Mouse (Mus musculus): ENCODE measurements around the gene 2810021J22Rik. TPM values are rescaled to one million over a fixed set of nuclear protein-coding genes. Genes with fewer than 3 reads are reported as not detected.
"Not testable (repeated sequence)": the region's sequence is repeated elsewhere in the genome, so short reads cannot be mapped to it uniquely, and the experiment has no call there.

The 2810021J22Rik gene
- polyA plus RNA-seq (2014; fragmentation: Nextera tagmentation; extraction: Ambion mirVana), result 7.1 and 10.4 TPM in 2 replicates

- peak within 1 kb of the TSS; percentile 56 for H3K4me2 ChIP-seq (ENCODE audit: low read length)
- DNase-seq (ENCODE audit: low spot score) (peak; percentile 90), ATAC-seq (replicated peaks; ENCODE audit: low FRiP score, low TSS enrichment, low read depth) (peak; percentile 83)
- peaks cover 25% of the 10 kb centered on the region for H3K36me3 ChIP-seq (ENCODE audit: control insufficient read depth, insufficient read depth, low read length)
- peak within 1 kb of the TSS; percentile 67 for H3K9ac ChIP-seq (ENCODE audit: low read length)
- H3K4me1 ChIP-seq (replicated peaks; ENCODE audit: control insufficient read depth, insufficient read depth, low read length), result peaks cover 10% of the 10 kb centered on the region
- H3K9me3 ChIP-seq (ENCODE audit: control insufficient read depth, low read length), result no peaks in the 10 kb centered on the region
- WGBS, result 3% methylated on average over 37 of the region's 37 CpGs
- peak within 1 kb of the TSS; percentile 70 for H3K4me3 ChIP-seq (ENCODE audit: low read depth, low read length)
- H3K27me3 ChIP-seq (replicated peaks; ENCODE audit: control insufficient read depth, insufficient read depth, low read length), result no peaks in the 10 kb centered on the region
- H3K27ac ChIP-seq (ENCODE audit: low read depth), result peak within 1 kb of the TSS; percentile 79
Observed at GRCm38 (mm10) chr11:58867039-58867953, at the start of gene 2810021J22Rik. Gene 2810021J22Rik, plus strand, starts transcription at chr11:58867216.

GRCm38 (mm10) chr11:58828937-58829336 lies 38.1 kb upstream of the 2810021J22Rik start, which contains the start of gene Olfr312:
Gene Olfr312, plus strand, starts transcription at chr11:58829237.
- H3K27ac ChIP-seq (ENCODE audit: low read depth); ATAC-seq (replicated peaks; ENCODE audit: low FRiP score, low TSS enrichment, low read depth); DNase-seq (ENCODE audit: low spot score); H3K4me3 ChIP-seq (ENCODE audit: low read depth, low read length); H3K9me3 ChIP-seq (ENCODE audit: control insufficient read depth, low read length); H3K36me3 ChIP-seq (ENCODE audit: control insufficient read depth, insufficient read depth, low read length); H3K9ac ChIP-seq (ENCODE audit: low read length); H3K27me3 ChIP-seq (replicated peaks; ENCODE audit: control insufficient read depth, insufficient read depth, low read length); H3K4me2 ChIP-seq (ENCODE audit: low read length); H3K4me1 ChIP-seq (replicated peaks; ENCODE audit: control insufficient read depth, insufficient read depth, low read length): not testable (repeated sequence)

GRCm38 (mm10) chr11:58829764-58830163 lies 37.3 kb upstream of the 2810021J22Rik start:
- Histone ChIP-seq H3K9ac (ENCODE audit: low read length) (no peak overlapping the region), H3K27ac (ENCODE audit: low read depth) (no peak overlapping the region), H3K4me1 (replicated peaks; ENCODE audit: control insufficient read depth, insufficient read depth, low read length) (no peaks in the 10 kb centered on the region), H3K27me3 (replicated peaks; ENCODE audit: control insufficient read depth, insufficient read depth, low read length) (no peaks in the 10 kb centered on the region), H3K36me3 (ENCODE audit: control insufficient read depth, insufficient read depth, low read length) (no peaks in the 10 kb centered on the region), H3K4me2 (ENCODE audit: low read length) (no peak overlapping the region), H3K4me3 (ENCODE audit: low read depth, low read length) (no peak overlapping the region), H3K9me3 (ENCODE audit: control insufficient read depth, low read length) (no peaks in the 10 kb centered on the region)
- WGBS, result 75% methylated on average over 3 of the region's 3 CpGs
- no peak for ATAC-seq (replicated peaks; ENCODE audit: low FRiP score, low TSS enrichment, low read depth)
- no peak for DNase-seq (ENCODE audit: low spot score)

GRCm38 (mm10) chr11:58832541-58832940 lies 34.5 kb upstream of the 2810021J22Rik start:
- 68% methylated on average over 3 of the region's 3 CpGs for WGBS

GRCm38 (mm10) chr11:58838951-58839350 lies 28.1 kb upstream of the 2810021J22Rik start, which contains the start of gene Olfr311:
Gene Olfr311, plus strand, starts transcription at chr11:58839251.
- H3K4me1 ChIP-seq (replicated peaks; ENCODE audit: control insufficient read depth, insufficient read depth, low read length); H3K36me3 ChIP-seq (ENCODE audit: control insufficient read depth, insufficient read depth, low read length); H3K27ac ChIP-seq (ENCODE audit: low read depth); H3K27me3 ChIP-seq (replicated peaks; ENCODE audit: control insufficient read depth, insufficient read depth, low read length); H3K9ac ChIP-seq (ENCODE audit: low read length); DNase-seq (ENCODE audit: low spot score); H3K9me3 ChIP-seq (ENCODE audit: control insufficient read depth, low read length); H3K4me2 ChIP-seq (ENCODE audit: low read length); ATAC-seq (replicated peaks; ENCODE audit: low FRiP score, low TSS enrichment, low read depth); H3K4me3 ChIP-seq (ENCODE audit: low read depth, low read length): not testable (repeated sequence)

More at GRCm38 (mm10) chr11:58832541-58832940, 34.5 kb upstream of the 2810021J22Rik start:
- H3K27me3 ChIP-seq (replicated peaks; ENCODE audit: control insufficient read depth, insufficient read depth, low read length); H3K4me1 ChIP-seq (replicated peaks; ENCODE audit: control insufficient read depth, insufficient read depth, low read length); H3K36me3 ChIP-seq (ENCODE audit: control insufficient read depth, insufficient read depth, low read length); H3K27ac ChIP-seq (ENCODE audit: low read depth); H3K4me3 ChIP-seq (ENCODE audit: low read depth, low read length); H3K9ac ChIP-seq (ENCODE audit: low read length); H3K4me2 ChIP-seq (ENCODE audit: low read length); ATAC-seq (replicated peaks; ENCODE audit: low FRiP score, low TSS enrichment, low read depth); DNase-seq (ENCODE audit: low spot score); H3K9me3 ChIP-seq (ENCODE audit: control insufficient read depth, low read length): not testable (repeated sequence)

- ATAC-seq (replicated peaks; ENCODE audit: low FRiP score, low TSS enrichment, low read depth), result peak; percentile 100
- Histone ChIP-seq H3K36me3 (ENCODE audit: control insufficient read depth, insufficient read depth, low read length) (peaks cover 23% of the 10 kb centered on the region), H3K27me3 (replicated peaks; ENCODE audit: control insufficient read depth, insufficient read depth, low read length) (no peaks in the 10 kb centered on the region), H3K4me2 (ENCODE audit: low read length) (peak within 1 kb of the TSS; percentile 84), H3K9ac (ENCODE audit: low read length) (peak within 1 kb of the TSS; percentile 79), H3K4me1 (replicated peaks; ENCODE audit: control insufficient read depth, insufficient read depth, low read length) (peaks cover 6% of the 10 kb centered on the region), H3K9me3 (ENCODE audit: control insufficient read depth, low read length) (no peaks in the 10 kb centered on the region), H3K27ac (ENCODE audit: low read depth) (no peak within 1 kb of the TSS), H3K4me3 (ENCODE audit: low read depth, low read length) (peak within 1 kb of the TSS; percentile 85)
- DNase-seq (ENCODE audit: low spot score), result peak; percentile 88
- under 1% methylated on average over 24 of the region's 24 CpGs for WGBS
Observed at GRCm38 (mm10) chr11:58846919-58847461, 20.0 kb upstream of the 2810021J22Rik start, which contains the start of gene Gm12258. Gene Gm12258, plus strand, starts transcription at chr11:58847158.

- DNase-seq (ENCODE audit: low spot score), result no peak
- WGBS, result 48% methylated on average over 9 of the region's 9 CpGs
Observed at GRCm38 (mm10) chr11:58847636-58848035, 19.4 kb upstream of the 2810021J22Rik start.

GRCm38 (mm10) chr11:58849731-58850130 lies 17.3 kb upstream of the 2810021J22Rik start:
- ATAC-seq (replicated peaks; ENCODE audit: low FRiP score, low TSS enrichment, low read depth) (no peak), DNase-seq (ENCODE audit: low spot score) (no peak)
- no peak overlapping the region for H3K27ac ChIP-seq (ENCODE audit: low read depth)
- H3K4me3 ChIP-seq (ENCODE audit: low read depth, low read length), result no peak overlapping the region
- H3K27me3 ChIP-seq (replicated peaks; ENCODE audit: control insufficient read depth, insufficient read depth, low read length), result no peaks in the 10 kb centered on the region
- no peaks in the 10 kb centered on the region for H3K9me3 ChIP-seq (ENCODE audit: control insufficient read depth, low read length)
- no peak overlapping the region for H3K4me2 ChIP-seq (ENCODE audit: low read length)
- peaks cover 33% of the 10 kb centered on the region for H3K36me3 ChIP-seq (ENCODE audit: control insufficient read depth, insufficient read depth, low read length)
- H3K9ac ChIP-seq (ENCODE audit: low read length), result no peak overlapping the region
- WGBS, result 66% methylated on average over 2 of the region's 2 CpGs
- H3K4me1 ChIP-seq (replicated peaks; ENCODE audit: control insufficient read depth, insufficient read depth, low read length), result peaks cover 6% of the 10 kb centered on the region

More at GRCm38 (mm10) chr11:58847636-58848035, 19.4 kb upstream of the 2810021J22Rik start:
- H3K4me1 ChIP-seq (replicated peaks; ENCODE audit: control insufficient read depth, insufficient read depth, low read length), result peaks cover 6% of the 10 kb centered on the region
- H3K4me3 ChIP-seq (ENCODE audit: low read depth, low read length), result peak overlapping the region; percentile 85
- no peaks in the 10 kb centered on the region for H3K27me3 ChIP-seq (replicated peaks; ENCODE audit: control insufficient read depth, insufficient read depth, low read length)
- H3K36me3 ChIP-seq (ENCODE audit: control insufficient read depth, insufficient read depth, low read length), result peaks cover 23% of the 10 kb centered on the region
- peak overlapping the region; percentile 79 for H3K9ac ChIP-seq (ENCODE audit: low read length)
- peak overlapping the region; percentile 84 for H3K4me2 ChIP-seq (ENCODE audit: low read length)
- H3K9me3 ChIP-seq (ENCODE audit: control insufficient read depth, low read length), result no peaks in the 10 kb centered on the region
- no peak overlapping the region for H3K27ac ChIP-seq (ENCODE audit: low read depth)
- no peak for ATAC-seq (replicated peaks; ENCODE audit: low FRiP score, low TSS enrichment, low read depth)

Data from intestine, embryonic 14.5 days (tissue).